Mouse (Mus musculus) heart, embryonic 10.5 days (tissue): Measurements from ENCODE around the gene Syngr3. TPM values are rescaled to one million over a fixed set of nuclear protein-coding genes. Genes with fewer than 3 reads are reported as not detected.
"Not testable (repeated sequence)": the region's sequence is repeated elsewhere in the genome, so short reads cannot be mapped to it uniquely, and the experiment has no call there.

Source experiments
- DNase-seq: peaks from one replicate; pipeline ENCODE4 v3.0.0-alpha.2; 2017; ENCODE audit warnings: low spot score
- H3K27ac ChIP-seq: fragments of 300-500 bp; sonication (generic); 2 replicates; pipeline ENCODE4 v1.5.1; 2016; ENCODE audit warnings: mild to moderate bottlenecking
- H3K27me3 ChIP-seq: fragments of 300-500 bp; sonication (generic); 2 replicates; pipeline ENCODE4 v1.6.1; 2016; ENCODE audit warnings: mild to moderate bottlenecking; ENCODE audit not compliant: poor library complexity, insufficient read depth, severe bottlenecking
- H3K36me3 ChIP-seq: fragments of 300-500 bp; sonication (generic); 2 replicates; pipeline ENCODE4 v1.6.1; 2016; ENCODE audit warnings: mild to moderate bottlenecking, moderate library complexity
- H3K4me1 ChIP-seq: fragments of 300-500 bp; sonication (generic); 2 replicates; pipeline ENCODE4 v1.6.1; 2016; ENCODE audit warnings: mild to moderate bottlenecking
- H3K4me3 ChIP-seq: fragments of 300-500 bp; sonication (generic); 2 replicates; pipeline ENCODE4 v1.5.1; 2016; ENCODE audit warnings: mild to moderate bottlenecking, moderate library complexity
- H3K9me3 ChIP-seq: fragments of 300-500 bp; sonication (generic); 2 replicates; pipeline ENCODE4 v1.6.1; 2016; ENCODE audit warnings: mild to moderate bottlenecking, moderate library complexity
- WGBS: fragments of 180-500 bp; shearing (Covaris S2); methylation state at CpG from one replicate; pipeline ENCODE4 v1.1.7; 2016; 5-methylcytosine and 5-hydroxymethylcytosine counted together
- polyA plus RNA-seq: library from polyadenylated mRNA; unstranded; fragments of >200 nt; fragmentation: Nextera tagmentation; extraction: Ambion mirVana; gene quantifications from 2 replicates; pipeline ENCODE4 v1.2.1, GENCODE M21; 2016

Syngr3 gene
- polyA plus RNA-seq, 1 experiment from 2014 or later, result 1.5 TPM

DNA sequence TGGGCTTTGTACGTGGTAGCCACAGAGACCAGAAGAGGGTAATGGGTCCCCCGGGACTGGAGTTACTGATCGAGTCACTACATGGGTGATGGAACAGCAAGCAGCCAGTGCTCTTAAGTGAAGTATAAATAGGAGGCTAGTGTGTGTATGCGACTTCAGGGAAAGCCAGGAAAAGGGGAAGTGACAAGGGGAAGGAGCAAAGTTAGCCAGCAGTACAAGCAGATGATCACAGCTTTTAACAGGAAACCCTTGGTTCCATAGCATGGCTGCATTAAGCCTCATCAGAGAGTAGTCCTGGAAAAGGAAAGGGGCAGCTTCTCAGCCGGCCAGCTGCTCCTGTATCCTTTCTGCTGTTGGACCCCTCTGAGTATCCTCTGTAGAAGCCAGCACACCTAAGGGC lies 2.6 kb upstream of the Syngr3 start:
- no peaks in the 10 kb centered on the region for H3K9me3 ChIP-seq
- peaks cover 23% of the 10 kb centered on the region for H3K36me3 ChIP-seq
- H3K27me3 ChIP-seq, result peaks cover 53% of the 10 kb centered on the region
- H3K4me1 ChIP-seq, result peaks cover 34% of the 10 kb centered on the region
- WGBS, result 90% methylated on average over 5 of the region's 5 CpGs
- no peak overlapping the region for H3K27ac ChIP-seq
- DNase-seq, result no peak
- H3K4me3 ChIP-seq, result no peak overlapping the region

DNA sequence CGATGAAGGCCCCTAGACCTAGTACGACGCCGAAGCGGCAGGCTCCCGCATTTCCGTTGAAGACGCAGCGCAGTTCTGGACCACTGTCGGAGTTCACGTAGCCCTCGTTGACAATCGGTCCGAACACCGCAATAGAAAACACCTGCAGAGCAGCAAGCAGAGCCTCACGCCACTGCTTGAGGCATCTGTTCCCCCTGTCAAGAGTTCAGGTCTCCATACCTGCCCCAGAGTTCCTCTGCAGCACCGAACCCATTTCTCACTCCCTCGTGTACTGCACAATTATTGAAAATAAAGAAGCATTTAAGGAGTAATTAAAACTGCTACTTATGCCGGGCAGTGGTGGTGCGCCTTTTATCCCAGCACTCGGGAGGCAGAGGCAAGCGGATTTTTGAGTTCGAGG lies 2.2 kb downstream of the Syngr3 start:
- 0 out of 2 replicates have a peak overlapping the region, but pooled peaks have one; percentile 36 for H3K27ac ChIP-seq
- peak overlapping the region; percentile 52 for H3K4me3 ChIP-seq
- no peak for DNase-seq
- H3K36me3 ChIP-seq, result peaks cover 9% of the 10 kb centered on the region
- H3K4me1 ChIP-seq, result peaks cover 29% of the 10 kb centered on the region
- peaks cover 66% of the 10 kb centered on the region for H3K27me3 ChIP-seq
- no peaks in the 10 kb centered on the region for H3K9me3 ChIP-seq
- WGBS, result 18% methylated on average over 23 of the region's 23 CpGs

DNA sequence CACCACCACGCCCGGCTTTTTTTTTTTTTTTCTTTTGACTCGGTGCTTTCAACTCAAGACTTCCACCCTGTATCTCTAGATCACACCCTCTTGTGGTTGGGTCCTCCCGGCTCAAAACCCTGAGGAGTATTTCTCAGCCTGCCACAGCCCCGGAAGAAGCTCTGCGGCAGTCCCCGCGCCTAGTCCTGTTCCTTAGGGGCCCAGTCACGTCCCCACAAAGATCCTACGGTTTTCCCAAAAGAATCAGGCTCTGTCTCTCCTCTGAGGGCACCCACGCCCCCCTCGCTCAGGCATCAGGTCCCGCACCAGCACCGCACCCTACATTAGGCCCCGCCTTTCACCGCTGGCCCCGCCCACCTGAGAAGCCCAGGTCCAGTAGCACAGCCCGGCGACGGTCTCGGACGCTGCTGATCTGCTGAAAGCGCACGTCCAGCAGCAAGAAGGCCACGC lies 2.6 kb downstream of the Syngr3 start:
- no peaks in the 10 kb centered on the region for H3K9me3 ChIP-seq
- peak overlapping the region; percentile 52 for H3K4me3 ChIP-seq
- WGBS, result 1% methylated on average over 25 of the region's 25 CpGs
- H3K27me3 ChIP-seq, result peaks cover 63% of the 10 kb centered on the region
- 0 out of 2 replicates have a peak overlapping the region, but pooled peaks have one; percentile 36 for H3K27ac ChIP-seq
- no peak for DNase-seq
- peaks cover 29% of the 10 kb centered on the region for H3K4me1 ChIP-seq
- H3K36me3 ChIP-seq, result peaks cover 7% of the 10 kb centered on the region

DNA sequence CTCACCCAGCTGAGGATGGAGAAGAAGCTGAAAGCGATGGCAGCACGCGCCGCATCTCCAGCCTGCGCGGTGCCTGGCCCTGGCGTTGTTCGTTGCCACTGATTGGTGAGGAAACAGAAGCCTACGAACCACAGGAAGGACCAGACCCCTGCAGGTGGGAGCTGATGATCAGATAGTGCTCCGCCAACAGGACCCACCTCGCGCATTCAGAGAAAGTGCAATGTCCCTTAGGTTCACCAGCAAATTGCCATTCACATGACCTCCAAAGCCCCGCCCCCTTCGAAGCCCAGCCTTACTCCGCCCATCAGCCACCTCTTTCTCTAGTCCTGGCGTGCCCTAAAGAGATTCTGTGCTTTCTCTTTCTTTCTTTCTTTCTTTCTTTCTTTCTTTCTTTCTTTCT lies 3.2 kb downstream of the Syngr3 start:
- Histone ChIP-seq H3K27ac (no peak overlapping the region), H3K27me3 (peaks cover 58% of the 10 kb centered on the region), H3K36me3 (peaks cover 10% of the 10 kb centered on the region), H3K4me1 (peaks cover 29% of the 10 kb centered on the region), H3K4me3 (peak overlapping the region; percentile 36), H3K9me3 (no peaks in the 10 kb centered on the region)
- WGBS, result 26% methylated on average over 16 of the region's 16 CpGs
- no peak for DNase-seq

DNA sequence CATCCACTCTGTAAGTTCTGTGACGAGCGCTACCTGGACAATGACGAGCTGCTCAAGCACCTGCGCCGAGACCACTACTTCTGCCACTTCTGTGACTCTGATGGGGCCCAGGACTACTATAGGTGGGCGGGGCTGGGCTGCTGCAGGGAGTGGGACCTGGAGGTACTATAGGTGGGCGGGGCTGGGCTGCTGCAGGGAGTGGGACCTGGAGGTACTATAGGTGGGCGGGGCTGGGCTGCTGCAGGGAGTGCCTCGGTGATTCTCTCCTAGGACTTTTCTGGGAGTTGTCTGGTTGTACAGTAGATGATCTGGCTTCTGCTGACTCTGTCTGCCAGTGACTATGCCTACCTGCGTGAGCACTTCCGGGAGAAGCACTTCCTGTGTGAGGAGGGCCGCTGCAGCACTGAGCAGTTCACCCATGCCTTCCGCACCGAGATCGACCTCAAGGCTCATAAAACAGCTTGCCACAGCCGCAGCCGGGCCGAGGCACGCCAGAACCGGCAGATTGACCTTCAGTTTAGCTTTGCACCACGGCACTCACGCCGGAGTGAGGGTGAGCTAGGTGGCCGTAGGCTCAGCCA lies 12.2 kb downstream of the Syngr3 start:
- WGBS, result 90% methylated on average over 24 of the region's 24 CpGs
- DNase-seq, result no peak
- Histone ChIP-seq H3K36me3 (peaks cover 61% of the 10 kb centered on the region), H3K27ac (no peak overlapping the region), H3K27me3 (no peaks in the 10 kb centered on the region), H3K4me3 (no peak overlapping the region), H3K9me3 (no peaks in the 10 kb centered on the region), H3K4me1 (peaks cover 23% of the 10 kb centered on the region)

DNA sequence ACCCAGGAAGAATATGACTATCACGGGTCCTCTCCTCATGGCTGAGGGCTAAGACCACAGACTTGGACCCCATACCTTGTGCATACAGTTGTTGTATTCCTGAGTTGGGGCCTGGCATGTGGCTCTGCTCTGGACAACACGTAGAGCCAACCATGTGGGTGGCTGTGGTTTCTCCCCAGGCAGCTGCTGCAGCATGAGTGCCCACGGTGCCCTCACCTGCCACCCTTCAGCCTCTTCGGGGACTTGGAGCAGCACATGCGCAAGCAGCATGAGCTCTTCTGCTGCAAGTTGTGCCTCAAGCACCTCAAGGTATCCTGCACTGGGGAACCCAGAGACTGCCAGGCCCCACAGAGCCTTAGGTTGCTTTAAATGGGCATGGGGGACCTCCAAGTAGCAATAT lies 12.9 kb downstream of the Syngr3 start:
- WGBS, result 93% methylated on average over 5 of the region's 5 CpGs
- peaks cover 56% of the 10 kb centered on the region for H3K36me3 ChIP-seq
- DNase-seq, result no peak
- H3K4me3 ChIP-seq, result no peak overlapping the region
- no peaks in the 10 kb centered on the region for H3K9me3 ChIP-seq
- H3K4me1 ChIP-seq, result peaks cover 30% of the 10 kb centered on the region
- no peak overlapping the region for H3K27ac ChIP-seq
- H3K27me3 ChIP-seq, result no peaks in the 10 kb centered on the region

DNA sequence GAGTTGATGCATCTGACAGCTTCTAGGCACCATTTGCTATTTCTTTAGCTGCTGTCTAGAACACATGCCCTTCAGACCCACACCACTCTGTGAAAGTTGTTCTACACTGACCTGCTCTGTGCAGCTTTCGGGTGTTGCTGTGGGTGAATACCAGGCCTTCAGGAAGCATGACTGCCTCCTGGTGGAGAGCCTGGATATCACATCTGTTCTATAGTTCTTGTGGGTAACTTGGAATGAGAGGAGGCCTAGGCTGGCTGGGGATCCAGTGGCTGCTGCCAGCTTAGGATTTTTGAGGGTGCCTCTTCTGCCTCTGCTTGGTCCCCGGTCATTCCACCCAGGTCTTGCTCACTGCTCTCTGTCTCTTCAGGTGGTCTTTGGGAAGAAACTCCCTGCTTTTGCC lies 13.6 kb downstream of the Syngr3 start:
- Histone ChIP-seq H3K27ac (no peak overlapping the region), H3K36me3 (peaks cover 49% of the 10 kb centered on the region), H3K27me3 (no peaks in the 10 kb centered on the region), H3K9me3 (no peaks in the 10 kb centered on the region), H3K4me3 (no peak overlapping the region), H3K4me1 (peaks cover 37% of the 10 kb centered on the region)
- 60% methylated on average over 2 of the region's 2 CpGs for WGBS
- no peak for DNase-seq

DNA sequence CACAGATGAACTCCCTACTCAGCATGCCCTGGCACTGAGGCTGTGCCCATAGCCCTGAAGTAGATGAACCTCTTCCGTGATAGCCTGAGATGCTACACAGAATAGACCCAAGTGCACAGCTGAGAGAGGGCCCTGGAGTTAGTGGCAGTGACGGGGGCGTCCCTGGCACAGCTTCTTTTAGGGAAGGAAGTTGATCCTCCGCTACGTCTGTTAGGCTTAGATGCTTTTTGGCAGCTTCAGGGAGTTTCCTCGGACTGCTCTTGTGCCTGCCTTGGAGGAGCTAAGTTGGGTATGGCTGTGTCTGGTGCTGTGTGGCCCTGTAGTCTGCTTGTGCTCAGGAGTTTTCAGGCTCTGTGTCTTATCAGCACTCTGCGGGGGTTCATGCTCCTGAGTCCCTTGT lies 15.5 kb downstream of the Syngr3 start:
- H3K27me3 ChIP-seq, result no peaks in the 10 kb centered on the region
- DNase-seq, result no peak
- 74% methylated on average over 7 of the region's 7 CpGs for WGBS
- peaks cover 51% of the 10 kb centered on the region for H3K4me1 ChIP-seq
- no peak overlapping the region for H3K4me3 ChIP-seq
- peaks cover 30% of the 10 kb centered on the region for H3K36me3 ChIP-seq
- no peaks in the 10 kb centered on the region for H3K9me3 ChIP-seq
- no peak overlapping the region for H3K27ac ChIP-seq

DNA sequence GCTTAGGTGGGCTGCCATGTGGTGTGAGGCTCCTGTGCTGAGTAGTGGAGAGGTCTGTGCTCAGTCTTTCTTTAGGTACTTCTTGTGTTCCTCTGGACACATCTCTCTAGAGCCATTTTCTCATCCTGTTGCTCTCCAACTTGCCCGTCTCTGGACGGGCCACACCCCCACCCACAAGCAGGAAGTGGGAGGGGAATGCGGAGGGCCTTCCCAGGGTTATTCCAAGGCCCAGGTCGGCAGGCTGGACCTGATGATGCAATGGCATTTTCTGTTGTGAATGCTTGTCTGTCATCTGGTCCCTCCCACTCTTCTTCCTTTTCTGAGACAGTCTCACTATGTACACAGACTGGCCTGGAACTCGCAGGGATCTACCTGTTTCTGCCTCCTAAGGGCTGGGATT lies 17.6 kb downstream of the Syngr3 start:
- WGBS, result 26% methylated on average over 5 of the region's 5 CpGs
- Histone ChIP-seq H3K27ac (no peak overlapping the region), H3K9me3 (no peaks in the 10 kb centered on the region), H3K36me3 (peaks cover 8% of the 10 kb centered on the region), H3K4me3 (0 out of 2 replicates have a peak overlapping the region, but pooled peaks have one; percentile 15), H3K4me1 (peaks cover 57% of the 10 kb centered on the region), H3K27me3 (no peaks in the 10 kb centered on the region)
- no peak for DNase-seq

DNA sequence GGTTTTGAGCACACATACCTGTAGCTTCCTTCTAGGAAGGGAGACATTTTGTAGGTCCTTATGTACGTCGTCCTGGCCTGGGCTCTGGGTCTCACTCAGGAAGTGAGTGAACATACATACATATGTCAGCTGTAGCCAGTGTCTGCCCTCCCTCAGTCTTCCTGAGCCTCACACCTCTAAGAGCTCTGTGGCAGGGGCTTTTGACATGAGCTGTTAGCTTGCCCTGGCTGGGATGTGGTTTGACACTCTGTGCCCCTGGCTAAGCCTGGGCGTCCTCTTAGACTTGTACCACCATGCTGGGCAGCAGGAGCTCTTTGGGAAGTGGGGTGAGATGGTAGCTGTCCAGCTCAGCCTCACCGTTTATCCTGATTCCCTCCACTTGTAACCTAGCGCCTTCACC lies 18.4 kb downstream of the Syngr3 start:
- no peak for DNase-seq
- Histone ChIP-seq H3K9me3 (no peaks in the 10 kb centered on the region), H3K36me3 (peaks cover under 1% of the 10 kb centered on the region; the same call in 1 of the 2 replicates), H3K4me3 (peak overlapping the region; percentile 99; the same call in 1 of the 2 replicates), H3K27me3 (no peaks in the 10 kb centered on the region), H3K4me1 (peaks cover 57% of the 10 kb centered on the region), H3K27ac (peak overlapping the region; percentile 9; the same call in 1 of the 2 replicates)
- WGBS, result 62% methylated on average over 5 of the region's 5 CpGs

DNA sequence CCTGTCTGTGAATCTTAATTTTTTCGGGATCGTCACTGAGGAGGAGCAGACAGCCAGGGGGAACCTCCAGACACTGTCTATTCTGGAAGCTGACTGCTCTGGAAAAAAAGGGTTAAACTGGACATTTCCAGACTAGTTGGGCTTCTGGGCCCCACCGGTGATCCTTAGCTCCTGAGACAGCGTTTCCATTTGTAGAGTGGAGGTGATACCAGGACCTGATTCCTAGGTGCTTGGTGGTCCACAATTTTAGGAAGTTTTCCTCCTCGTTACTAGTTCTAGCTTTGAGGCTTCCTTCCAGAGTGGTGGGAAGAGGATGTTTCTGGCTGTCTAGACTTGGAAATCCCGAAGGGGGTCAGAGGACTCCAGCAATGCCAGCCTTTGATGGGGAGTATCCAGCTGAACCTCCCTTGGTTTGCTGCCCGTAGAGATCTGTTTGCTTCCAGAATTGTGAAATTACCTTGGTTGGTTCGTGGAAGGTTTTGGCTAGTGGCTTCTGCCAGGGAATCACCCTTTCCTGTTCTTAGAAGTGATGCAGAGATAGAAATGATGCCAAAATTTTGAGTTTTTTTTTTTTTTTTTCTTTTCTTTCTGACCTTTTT lies 19.4 kb downstream of the Syngr3 start:
- Histone ChIP-seq H3K27me3 (no peaks in the 10 kb centered on the region), H3K4me3 (peak overlapping the region; percentile 99), H3K9me3 (no peaks in the 10 kb centered on the region), H3K27ac (peak overlapping the region; percentile 97), H3K4me1 (peaks cover 49% of the 10 kb centered on the region), H3K36me3 (no peaks in the 10 kb centered on the region)
- DNase-seq, result no peak
- 12% methylated on average over 8 of the region's 8 CpGs for WGBS

DNA sequence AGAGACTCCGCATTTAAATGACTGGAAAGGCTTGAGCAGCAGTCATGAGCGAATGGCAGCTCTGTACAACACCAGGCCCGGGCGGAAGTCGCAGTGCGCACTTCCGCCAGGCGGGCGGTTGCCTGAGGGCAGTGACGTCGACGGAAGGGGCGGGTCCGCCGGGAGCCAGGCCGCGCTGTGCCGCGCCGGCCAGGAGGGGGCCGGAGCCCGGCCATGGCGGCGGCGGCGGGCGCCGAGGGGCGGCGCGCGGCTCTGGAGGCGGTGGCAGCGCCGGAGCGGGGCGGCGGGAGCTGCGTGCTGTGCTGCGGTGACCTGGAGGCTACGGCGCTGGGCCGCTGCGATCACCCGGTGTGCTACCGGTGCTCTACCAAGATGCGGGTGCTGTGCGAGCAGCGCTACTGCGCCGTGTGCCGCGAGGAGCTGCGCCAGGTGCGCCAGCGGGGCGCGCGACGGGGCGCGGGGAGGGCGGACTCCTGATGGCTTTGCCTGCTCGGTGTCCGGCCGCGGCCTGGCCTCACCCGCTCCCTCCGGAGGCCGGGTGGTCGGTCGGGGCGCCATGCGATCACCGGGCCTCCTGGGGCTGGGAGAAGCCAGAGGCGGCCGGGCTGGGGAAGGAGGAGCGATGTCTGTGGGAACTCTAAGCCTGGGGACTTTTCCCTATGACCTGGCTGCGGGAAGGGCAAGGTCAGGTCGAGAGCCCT lies 20.1 kb downstream of the Syngr3 start, which contains the start of gene Zfp598:
TSS of gene Zfp598 (plus strand) at position 143 of the 701 bp plus-strand sequence.
- Histone ChIP-seq H3K4me3 (peak within 1 kb of the TSS; percentile 99), H3K27ac (peak within 1 kb of the TSS; percentile 97), H3K4me1 (peaks cover 48% of the 10 kb centered on the region), H3K27me3 (no peaks in the 10 kb centered on the region), H3K9me3 (no peaks in the 10 kb centered on the region), H3K36me3 (no peaks in the 10 kb centered on the region)
- WGBS, result under 1% methylated on average over 78 of the region's 80 CpGs
- DNase-seq, result peak; percentile 95

DNA sequence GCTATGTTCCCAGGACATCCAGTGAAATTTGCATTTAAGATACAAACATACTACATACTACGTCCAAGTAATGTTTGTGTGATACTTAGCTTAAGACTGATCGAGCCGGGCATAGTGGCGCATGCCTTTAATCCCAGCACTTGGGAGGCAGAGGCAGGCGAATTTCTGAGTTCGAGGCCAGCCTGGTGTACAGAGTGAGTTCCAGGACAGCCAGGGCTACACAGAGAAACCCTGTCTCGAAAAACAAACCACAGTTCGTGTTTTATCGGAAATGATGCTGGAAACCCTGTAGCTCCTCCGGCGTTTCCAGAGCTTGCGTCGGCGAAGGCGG lies 20.6 kb downstream of the Syngr3 start:
- not testable (repeated sequence) for H3K9me3 ChIP-seq, H3K27me3 ChIP-seq, H3K36me3 ChIP-seq, DNase-seq
- Histone ChIP-seq H3K27ac (peak overlapping the region; percentile 97), H3K4me1 (peaks cover 43% of the 10 kb centered on the region), H3K4me3 (peak overlapping the region; percentile 99)
- WGBS, result 11% methylated on average over 15 of the region's 15 CpGs
